ENCODE assay signal across 22 mouse cellular contexts in genomic region chr9:103378686-103379085, GRCm38 (mm10). TPM values are rescaled to one million over a fixed set of nuclear protein-coding genes. Genes with fewer than 3 reads are reported as not detected.
DNase-seq lines count a peak whose midpoint lies in the region; ATAC-seq and TF ChIP-seq lines count a peak whose summit lies in the region.
"Had no signal": no experiment of that assay in that cellular context is flagged by ENCODE, and none has a peak within 500 bp of the region (broad histone marks: within the 10 kb centered on the region; RNA-seq: fewer than 3 reads in every experiment).

No protein-coding gene starts in this region.

- TF ChIP-seq CTCF in cerebellum, adult 2 months (IDR thresholded peaks at IDR 0.05; ENCODE audit: borderline replicate concordance, insufficient read depth, low read depth, low read length) = no peak

- 0 out of 2 replicates have a peak, but pooled peaks have one; percentile 24 for ATAC-seq in limb, embryonic 11.5 days (ENCODE audit: insufficient number of reproducible peaks, low FRiP score, low TSS enrichment, low read depth)
- ATAC-seq: forebrain, embryonic 14.5 days; intestine, embryonic 15.5 days had no signal

- no peak for TF ChIP-seq POLR2A in cerebellum, adult 2 months (IDR thresholded peaks at IDR 0.05; ENCODE audit: borderline replicate concordance, insufficient read depth, low read length)

- peaks cover 8% of the 10 kb centered on the region; the same call in 1 of the 2 replicates for H3K4me1 ChIP-seq in cerebellum, adult 2 months (ENCODE audit: control insufficient read depth, insufficient read depth, low read length)
- no peaks in the 10 kb centered on the region for H3K4me1 ChIP-seq in limb, embryonic 11.5 days (ENCODE audit: control insufficient read depth, insufficient read depth, low read length)
- H3K4me1 ChIP-seq in limb, embryonic 10.5 days = peaks cover 6% of the 10 kb centered on the region; the same call in 1 of the 2 replicates
- H3K4me1 ChIP-seq: intestine, embryonic 15.5 days had no signal

- H3K36me3 ChIP-seq in limb, embryonic 11.5 days (ENCODE audit: control insufficient read depth, insufficient read depth, low read length) = no peaks in the 10 kb centered on the region
- H3K36me3 ChIP-seq in limb, embryonic 10.5 days = no peaks in the 10 kb centered on the region
- H3K36me3 ChIP-seq: embryonic facial prominence, embryonic 15.5 days; forebrain, embryonic 10.5 days; hindbrain, embryonic 13.5 days; intestine, embryonic 15.5 days had no signal

- peak; percentile 18 to 22 for DNase-seq in cerebellum, adult 2 months
- no peak for DNase-seq in cerebellum, adult 11 months
- DNase-seq in cerebellum, postnatal 36 days = peak; percentile 19 to 32
- no peak for DNase-seq in cerebellum, adult 11-12 months
- DNase-seq in limb, embryonic 11.5 days (ENCODE audit: low spot score) = no peak
- DNase-seq in limb, embryonic 10.5 days (ENCODE audit: low spot score) = no peak
- peak; percentile 34 for DNase-seq in Muller cell, postnatal 12 days (ENCODE audit: inconsistent ontology term)
- no peak for DNase-seq in lung, adult 18-20 months
- DNase-seq: adrenal gland, adult 8-10 months; adrenal gland, postnatal 36 days; embryo, embryonic 11 days; gastrocnemius, adult 2 months; gastrocnemius, postnatal 25 days; heart, postnatal 10 days; heart, postnatal 4 days; kidney, adult 18-20 months had no signal

- H3K4me2 ChIP-seq in limb, embryonic 11.5 days (ENCODE audit: low read depth, severe bottlenecking) = no peak overlapping the region
- H3K4me2 ChIP-seq: embryonic facial prominence, embryonic 15.5 days; hindbrain, embryonic 13.5 days; intestine, embryonic 15.5 days had no signal

- no peaks in the 10 kb centered on the region for H3K9me3 ChIP-seq in limb, embryonic 11.5 days (ENCODE audit: control insufficient read depth, low read length)
- no peaks in the 10 kb centered on the region for H3K9me3 ChIP-seq in limb, embryonic 10.5 days (replicated peaks)
- H3K9me3 ChIP-seq: embryonic facial prominence, embryonic 15.5 days; forebrain, embryonic 10.5 days; hindbrain, embryonic 13.5 days; intestine, embryonic 15.5 days had no signal

- H3K27me3 ChIP-seq in cerebellum, adult 2 months (ENCODE audit: control insufficient read depth, insufficient read depth, low read length) = no peaks in the 10 kb centered on the region
- no peaks in the 10 kb centered on the region for H3K27me3 ChIP-seq in limb, embryonic 11.5 days (ENCODE audit: control insufficient read depth, insufficient read depth, low read length)
- H3K27me3 ChIP-seq in limb, embryonic 10.5 days (ENCODE audit: low read depth, poor library complexity, severe bottlenecking) = no peaks in the 10 kb centered on the region
- H3K27me3 ChIP-seq: embryonic facial prominence, embryonic 15.5 days; hindbrain, embryonic 13.5 days; intestine, embryonic 15.5 days had no signal

- 47% methylated on average over 10 of the region's 10 CpGs for WGBS in cerebellum, adult 2 months
- WGBS in limb, embryonic 11.5 days = 60% methylated on average over 10 of the region's 10 CpGs
- WGBS in limb, embryonic 10.5 days = 63% methylated on average over 10 of the region's 10 CpGs

- H3K4me3 ChIP-seq in cerebellum, adult 2 months (replicated peaks; ENCODE audit: insufficient read depth, low read depth, low read length) = no peak overlapping the region
- no peak overlapping the region for H3K4me3 ChIP-seq in limb, embryonic 11.5 days (ENCODE audit: low read depth, low read length)
- H3K4me3 ChIP-seq in limb, embryonic 10.5 days = no peak overlapping the region
- H3K4me3 ChIP-seq: embryonic facial prominence, embryonic 15.5 days; erythroblast, embryonic 14.5 days; forebrain, embryonic 10.5 days; gastrocnemius, adult 2 months; hindbrain, embryonic 13.5 days; intestine, embryonic 15.5 days had no signal

- no peak overlapping the region for H3K27ac ChIP-seq in cerebellum, adult 2 months (ENCODE audit: insufficient read depth, low read length)
- no peak overlapping the region for H3K27ac ChIP-seq in limb, embryonic 11.5 days (replicated peaks; ENCODE audit: low read depth, low read length)
- no peak overlapping the region for H3K27ac ChIP-seq in limb, embryonic 10.5 days
- H3K27ac ChIP-seq: embryonic facial prominence, embryonic 15.5 days; forebrain, embryonic 10.5 days; gastrocnemius, adult 2 months; hindbrain, embryonic 13.5 days; intestine, embryonic 15.5 days had no signal

- no peak overlapping the region for H3K9ac ChIP-seq in limb, embryonic 11.5 days (ENCODE audit: low read length)
- H3K9ac ChIP-seq: embryonic facial prominence, embryonic 15.5 days; hindbrain, embryonic 13.5 days; intestine, embryonic 15.5 days had no signal

RNA-seq across cellular contexts. Expression of gene Cdv3, which starts 13.0 kb away (rescaled TPM):
- polyA plus RNA-seq in cerebellum, adult 2 months (2012; rRNA removed) = 56.1 and 58.3 TPM in 2 replicates
- 123 and 139 TPM in 2 replicates for polyA plus RNA-seq in limb, embryonic 11.5 days (2014; fragmentation: Nextera tagmentation; extraction: Ambion mirVana)
- 150 and 166 TPM in 2 replicates for polyA plus RNA-seq in limb, embryonic 10.5 days (2016; fragmentation: Nextera tagmentation; extraction: Ambion mirVana)

Comparison
In these comparisons a context has a peak if more than half of its experiments do, and no peak if none do; other contexts are left out.
1. DNase-seq: peak in cerebellum, adult 2 months (2 of 2), cerebellum, postnatal 36 days (2 of 2) and Muller cell, postnatal 12 days (single experiment); none in cerebellum, adult 11 months (single experiment), cerebellum, adult 11-12 months (single experiment), limb, embryonic 11.5 days (single experiment), limb, embryonic 10.5 days (single experiment) and lung, adult 18-20 months (0 of 2).